Mouse (Mus musculus) lung, embryonic 14.5 days (tissue): Measurements from ENCODE around the gene Bak1. TPM values are rescaled to one million over a fixed set of nuclear protein-coding genes. Genes with fewer than 3 reads are reported as not detected.
A peak's percentile ranks its signal among the peaks of the same experiment; 100 is the strongest.

Experiments used
- ATAC-seq: fragments of 200-750 bp; cut with Nextera tagmentation; 2 replicates; pipeline ENCODE4 v1.8.0; 2017; ENCODE audit warnings: mild to moderate bottlenecking, moderate TSS enrichment, moderate library complexity; ENCODE audit not compliant: insufficient read depth
- DNase-seq: peaks from one replicate; pipeline ENCODE4 v3.0.0-alpha.2; 2015
- H3K27ac ChIP-seq: fragments of 300-500 bp; sonication (generic); 2 replicates; pipeline ENCODE4 v1.5.1; 2014; ENCODE audit warnings: low read depth, mild to moderate bottlenecking, moderate library complexity
- H3K27me3 ChIP-seq: fragments of 300-500 bp; sonication (generic); 2 replicates; pipeline ENCODE4 v1.6.1; 2014; ENCODE audit warnings: low read length, control low read depth; ENCODE audit not compliant: insufficient read depth
- H3K36me3 ChIP-seq: fragments of 300-500 bp; sonication (generic); 2 replicates; pipeline ENCODE4 v1.6.1; 2014; ENCODE audit warnings: control low read depth; ENCODE audit not compliant: insufficient read depth
- H3K4me1 ChIP-seq: fragments of 300-500 bp; sonication (generic); 2 replicates; pipeline ENCODE4 v1.6.1; 2014; ENCODE audit warnings: antibody characterized with exemption, control low read depth; ENCODE audit not compliant: insufficient read depth
- H3K4me2 ChIP-seq: fragments of 300-500 bp; sonication (generic); 2 replicates; pipeline ENCODE4 v1.6.1; 2014; ENCODE audit warnings: mild to moderate bottlenecking
- H3K4me3 ChIP-seq: fragments of 300-500 bp; sonication (generic); 2 replicates; pipeline ENCODE4 v1.5.1; 2014; ENCODE audit warnings: low read depth, low read length
- H3K9ac ChIP-seq: fragments of 300-500 bp; sonication (generic); 2 replicates; pipeline ENCODE4 v1.6.1; 2014
- H3K9me3 ChIP-seq: fragments of 300-500 bp; sonication (generic); 2 replicates; pipeline ENCODE4 v1.6.1; 2016; ENCODE audit warnings: low read depth, low read length, control low read depth
- CTCF ChIP-seq: IDR thresholded peaks from 2 replicates; pipeline ENCODE4 v1.5.1; 2016; ENCODE audit warnings: antibody characterized with exemption, low read depth
- WGBS: fragments of 180-500 bp; shearing (Covaris S2); extraction: QIAGEN DNeasy Blood & Tissue Kit; methylation state at CpG from one replicate; pipeline ENCODE4 v1.1.7; 2014; 5-methylcytosine and 5-hydroxymethylcytosine counted together
- polyA plus RNA-seq: library from polyadenylated mRNA; unstranded; fragments of >200 nt; fragmentation: Nextera tagmentation; extraction: Ambion mirVana; gene quantifications from 2 replicates; pipeline ENCODE4 v1.2.1, GENCODE M21; 2014

Gene Bak1
- polyA plus RNA-seq, 1 experiment from 2014 or later: 12.0 TPM

GRCm38 (mm10) chr17:27050853-27051252, 22.0 kb upstream of the Bak1 start:
- WGBS: 67% methylated on average over 5 of the region's 5 CpGs
- ATAC-seq (no peak), DNase-seq (no peak)

GRCm38 (mm10) chr17:27048445-27049239, 19.8 kb upstream of the Bak1 start:
- Histone ChIP-seq H3K4me3 (no peak overlapping the region), H3K9me3 (no peaks in the 10 kb centered on the region), H3K27ac (peak overlapping the region; percentile 73; the same call in 1 of the 2 replicates), H3K9ac (no peak overlapping the region), H3K36me3 (no peaks in the 10 kb centered on the region), H3K4me2 (no peak overlapping the region), H3K4me1 (0 out of 2 replicates have a peak, but pooled peaks cover 9% of the 10 kb centered on the region), H3K27me3 (no peaks in the 10 kb centered on the region)
- 42% methylated on average over 14 of the region's 14 CpGs for WGBS
- no peak for TF ChIP-seq CTCF
- no peak; the same call in 1 of the 2 replicates for ATAC-seq
- no peak for DNase-seq

More at GRCm38 (mm10) chr17:27050853-27051252, 22.0 kb upstream of the Bak1 start:
- Histone ChIP-seq H3K4me3 (no peak overlapping the region), H3K4me2 (no peak overlapping the region), H3K27me3 (no peaks in the 10 kb centered on the region), H3K9me3 (no peaks in the 10 kb centered on the region), H3K4me1 (0 out of 2 replicates have a peak, but pooled peaks cover 9% of the 10 kb centered on the region), H3K36me3 (no peaks in the 10 kb centered on the region), H3K27ac (no peak overlapping the region), H3K9ac (no peak overlapping the region)
- no peak for TF ChIP-seq CTCF

- DNase-seq (no peak), ATAC-seq (no peak)
- peak; percentile 63 for TF ChIP-seq CTCF
- Histone ChIP-seq H3K9me3 (no peaks in the 10 kb centered on the region), H3K4me2 (no peak overlapping the region), H3K27ac (peak overlapping the region; percentile 73; the same call in 1 of the 2 replicates), H3K9ac (no peak overlapping the region), H3K4me3 (no peak overlapping the region), H3K36me3 (no peaks in the 10 kb centered on the region), H3K27me3 (no peaks in the 10 kb centered on the region), H3K4me1 (0 out of 2 replicates have a peak, but pooled peaks cover 9% of the 10 kb centered on the region)
- WGBS: 74% methylated on average over 14 of the region's 14 CpGs
Measured at GRCm38 (mm10) chr17:27047762-27048444, 19.1 kb upstream of the Bak1 start.

- Histone ChIP-seq H3K27me3 (no peaks in the 10 kb centered on the region), H3K4me1 (peaks cover 5% of the 10 kb centered on the region; the same call in 1 of the 2 replicates), H3K9me3 (no peaks in the 10 kb centered on the region), H3K27ac (no peak overlapping the region), H3K36me3 (no peaks in the 10 kb centered on the region), H3K9ac (no peak overlapping the region), H3K4me3 (no peak overlapping the region), H3K4me2 (no peak overlapping the region)
- TF ChIP-seq CTCF: no peak
- no peak for ATAC-seq
- DNase-seq: no peak
- WGBS: 87% methylated on average over 6 of the region's 6 CpGs
Measured at GRCm38 (mm10) chr17:27045164-27045563, 16.4 kb upstream of the Bak1 start.

GRCm38 (mm10) chr17:27042840-27043239, 14.0 kb upstream of the Bak1 start:
- H3K4me2 ChIP-seq: no peak overlapping the region
- no peak for TF ChIP-seq CTCF
- H3K36me3 ChIP-seq: no peaks in the 10 kb centered on the region
- DNase-seq (no peak), ATAC-seq (no peak)
- WGBS: 71% methylated on average over 6 of the region's 6 CpGs
- H3K9me3 ChIP-seq: no peaks in the 10 kb centered on the region
- peaks cover 17% of the 10 kb centered on the region for H3K4me1 ChIP-seq
- H3K4me3 ChIP-seq: no peak overlapping the region
- H3K27me3 ChIP-seq: no peaks in the 10 kb centered on the region
- no peak overlapping the region for H3K9ac ChIP-seq
- H3K27ac ChIP-seq: no peak overlapping the region

- Histone ChIP-seq H3K36me3 (no peaks in the 10 kb centered on the region), H3K27ac (no peak overlapping the region), H3K27me3 (no peaks in the 10 kb centered on the region), H3K9me3 (no peaks in the 10 kb centered on the region), H3K9ac (no peak overlapping the region), H3K4me2 (no peak overlapping the region), H3K4me1 (peaks cover 17% of the 10 kb centered on the region), H3K4me3 (no peak overlapping the region)
- WGBS: 88% methylated on average over 2 of the region's 2 CpGs
- ATAC-seq (no peak), DNase-seq (no peak)
- TF ChIP-seq CTCF: no peak
Measured at GRCm38 (mm10) chr17:27041787-27042055, 12.9 kb upstream of the Bak1 start.

- TF ChIP-seq CTCF: no peak
- ATAC-seq: no peak
- Histone ChIP-seq H3K9ac (no peak overlapping the region), H3K4me1 (peaks cover 17% of the 10 kb centered on the region), H3K36me3 (no peaks in the 10 kb centered on the region), H3K4me2 (no peak overlapping the region), H3K27me3 (no peaks in the 10 kb centered on the region), H3K9me3 (no peaks in the 10 kb centered on the region), H3K27ac (no peak overlapping the region), H3K4me3 (no peak overlapping the region)
- DNase-seq: no peak
- WGBS: 47% methylated on average over 13 of the region's 13 CpGs
Measured at GRCm38 (mm10) chr17:27041046-27041786, 12.4 kb upstream of the Bak1 start.
